Mouse (Mus musculus): Measurements from ENCODE around the gene Vmn1r188. TPM values are rescaled to one million over a fixed set of nuclear protein-coding genes. Genes with fewer than 3 reads are reported as not detected.

Gene Vmn1r188
- polyA plus RNA-seq, 2 experiments: not detected

DNA sequence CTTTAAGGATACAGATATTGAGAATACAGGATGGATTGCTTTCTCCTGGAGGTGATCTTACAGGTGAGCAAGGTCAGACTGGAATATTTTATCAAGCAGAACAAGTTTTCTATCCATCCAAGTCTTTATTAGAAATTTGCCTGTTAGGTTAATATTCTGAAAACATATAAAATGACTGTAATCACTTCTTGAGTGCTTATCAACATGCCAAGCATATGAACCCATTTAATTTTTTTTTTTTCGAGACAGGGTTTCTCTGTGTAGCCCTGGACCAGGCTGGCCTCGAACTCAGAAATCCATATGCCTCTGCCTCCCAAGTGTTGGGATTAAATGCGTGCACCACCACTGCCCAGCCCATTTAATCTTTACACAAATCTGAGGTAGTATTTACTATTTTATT, 47.3 kb upstream of the Vmn1r188 start:
- DNase-seq (ENCODE audit: low spot score) (no peak), ATAC-seq (ENCODE audit: low FRiP score, low read depth) (no peak)
- Histone ChIP-seq H3K4me3 (replicated peaks; ENCODE audit: low read length) (peak overlapping the region; percentile 40; the same call in 1 of the 2 replicates), H3K36me3 (ENCODE audit: control insufficient read depth, insufficient read depth, low read length) (no peaks in the 10 kb centered on the region), H3K9ac (ENCODE audit: low read depth, low read length, severe bottlenecking) (no peak overlapping the region), H3K27ac (replicated peaks; ENCODE audit: low read depth, low read length) (peak overlapping the region; percentile 79), H3K4me2 (replicated peaks; ENCODE audit: low read depth, low read length, severe bottlenecking) (peak overlapping the region; percentile 62), H3K9me3 (ENCODE audit: control insufficient read depth, low read length) (no peaks in the 10 kb centered on the region), H3K27me3 (ENCODE audit: control insufficient read depth, insufficient read depth, low read length) (no peaks in the 10 kb centered on the region), H3K4me1 (ENCODE audit: control insufficient read depth, insufficient read depth, low read length) (peaks cover 19% of the 10 kb centered on the region)
- 58% methylated on average over 3 of the region's 3 CpGs for WGBS
- no peak for TF ChIP-seq POLR2A (IDR thresholded peaks at IDR 0.05; ENCODE audit: borderline replicate concordance, extremely low read depth, insufficient read depth, insufficient read length)

DNA sequence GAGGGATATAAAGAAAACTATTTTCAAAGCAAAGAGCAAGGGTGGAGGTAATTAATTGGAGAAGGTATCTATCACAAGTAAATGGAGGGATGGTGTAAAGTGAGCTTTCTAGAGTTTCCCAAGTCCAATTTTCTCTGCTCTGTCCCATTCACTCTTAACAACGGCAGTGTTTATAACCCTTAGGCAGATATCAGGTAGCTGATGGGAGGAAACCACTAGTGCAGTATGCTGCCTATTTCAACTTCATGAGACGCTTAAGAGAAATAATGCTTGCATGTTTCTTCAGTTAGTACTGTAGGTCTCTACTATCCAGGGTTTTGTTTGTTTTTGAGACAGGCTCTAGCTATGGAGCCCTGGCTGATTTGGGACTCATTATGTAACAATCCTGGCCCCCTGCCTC, 46.8 kb upstream of the Vmn1r188 start:
- 55% methylated on average over 2 of the region's 2 CpGs for WGBS
- DNase-seq (ENCODE audit: low spot score) (no peak), ATAC-seq (ENCODE audit: low FRiP score, low read depth) (no peak)
- Histone ChIP-seq H3K9ac (ENCODE audit: low read depth, low read length, severe bottlenecking) (no peak overlapping the region), H3K27ac (replicated peaks; ENCODE audit: low read depth, low read length) (peak overlapping the region; percentile 2; the same call in 1 of the 2 replicates), H3K4me3 (replicated peaks; ENCODE audit: low read length) (no peak overlapping the region), H3K36me3 (ENCODE audit: control insufficient read depth, insufficient read depth, low read length) (no peaks in the 10 kb centered on the region), H3K4me2 (replicated peaks; ENCODE audit: low read depth, low read length, severe bottlenecking) (no peak overlapping the region), H3K4me1 (ENCODE audit: control insufficient read depth, insufficient read depth, low read length) (peaks cover 19% of the 10 kb centered on the region), H3K9me3 (ENCODE audit: control insufficient read depth, low read length) (no peaks in the 10 kb centered on the region), H3K27me3 (ENCODE audit: control insufficient read depth, insufficient read depth, low read length) (no peaks in the 10 kb centered on the region)
- TF ChIP-seq POLR2A (IDR thresholded peaks at IDR 0.05; ENCODE audit: borderline replicate concordance, extremely low read depth, insufficient read depth, insufficient read length): no peak

DNA sequence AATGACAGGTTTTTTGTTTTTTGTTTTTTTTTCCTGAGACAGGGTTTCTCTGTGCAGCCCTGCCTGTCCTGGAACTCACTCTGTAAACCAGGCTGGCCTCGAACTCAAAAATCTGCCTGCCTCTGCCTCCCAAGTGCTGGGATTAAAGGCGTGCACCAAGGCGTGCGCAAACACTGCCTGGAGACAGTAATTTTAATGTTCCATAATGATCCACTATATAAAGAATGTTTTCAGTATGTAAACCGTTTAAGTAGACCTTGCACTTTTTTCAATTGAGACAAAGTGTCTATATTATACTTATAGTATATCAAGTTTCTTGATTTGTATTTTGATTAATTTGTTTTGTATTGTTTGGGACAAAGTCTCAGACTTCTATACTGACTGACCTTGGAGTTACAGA, 44.9 kb upstream of the Vmn1r188 start:
- no peak for TF ChIP-seq POLR2A (IDR thresholded peaks at IDR 0.05; ENCODE audit: borderline replicate concordance, extremely low read depth, insufficient read depth, insufficient read length)
- H3K27me3 ChIP-seq (ENCODE audit: control insufficient read depth, insufficient read depth, low read length): no peaks in the 10 kb centered on the region
- no peak overlapping the region for H3K9ac ChIP-seq (ENCODE audit: low read depth, low read length, severe bottlenecking)
- DNase-seq (ENCODE audit: low spot score) (no peak), ATAC-seq (ENCODE audit: low FRiP score, low read depth) (no peak)
- peak overlapping the region; percentile 79; the same call in 1 of the 2 replicates for H3K4me2 ChIP-seq (replicated peaks; ENCODE audit: low read depth, low read length, severe bottlenecking)
- peaks cover 18% of the 10 kb centered on the region for H3K4me1 ChIP-seq (ENCODE audit: control insufficient read depth, insufficient read depth, low read length)
- H3K36me3 ChIP-seq (ENCODE audit: control insufficient read depth, insufficient read depth, low read length): no peaks in the 10 kb centered on the region
- no peaks in the 10 kb centered on the region for H3K9me3 ChIP-seq (ENCODE audit: control insufficient read depth, low read length)
- H3K4me3 ChIP-seq (replicated peaks; ENCODE audit: low read length): no peak overlapping the region
- 61% methylated on average over 5 of the region's 5 CpGs for WGBS
- 0 out of 2 replicates have a peak overlapping the region, but pooled peaks have one; percentile 38 for H3K27ac ChIP-seq (replicated peaks; ENCODE audit: low read depth, low read length)

DNA sequence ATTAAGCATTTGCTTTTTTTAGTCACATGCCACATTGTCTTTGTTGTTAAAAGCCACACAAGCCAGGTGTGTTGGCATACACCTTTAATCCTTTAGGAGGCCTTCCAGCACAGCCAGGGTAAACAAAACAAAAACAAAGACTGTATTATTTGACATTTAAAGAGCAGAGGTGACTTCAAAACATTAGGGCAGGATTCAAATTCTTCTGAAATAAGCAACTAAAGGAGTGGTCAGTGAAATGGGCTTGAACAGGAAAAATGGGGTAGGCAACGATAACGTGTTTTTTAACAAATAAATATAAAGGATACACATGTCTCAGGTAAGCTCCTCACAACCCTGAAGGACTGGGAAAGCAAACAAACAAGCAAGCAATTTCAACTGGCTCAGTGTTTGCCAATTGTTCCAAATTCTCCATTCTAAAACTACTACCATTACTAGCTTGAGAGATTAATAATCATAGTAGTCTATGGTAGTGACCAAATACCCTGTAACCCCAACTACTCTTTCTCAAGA, 44.2 kb upstream of the Vmn1r188 start:
- no peak for ATAC-seq (ENCODE audit: low FRiP score, low read depth)
- peak overlapping the region; percentile 55 for H3K9ac ChIP-seq (ENCODE audit: low read depth, low read length, severe bottlenecking)
- peaks cover 19% of the 10 kb centered on the region for H3K4me1 ChIP-seq (ENCODE audit: control insufficient read depth, insufficient read depth, low read length)
- peak overlapping the region; percentile 90 for H3K27ac ChIP-seq (replicated peaks; ENCODE audit: low read depth, low read length)
- DNase-seq (ENCODE audit: low spot score): no peak
- H3K9me3 ChIP-seq (ENCODE audit: control insufficient read depth, low read length): no peaks in the 10 kb centered on the region
- 9% methylated on average over 2 of the region's 2 CpGs for whole genome bisulfite sequencing
- H3K27me3 ChIP-seq (ENCODE audit: control insufficient read depth, insufficient read depth, low read length): no peaks in the 10 kb centered on the region
- peak overlapping the region; percentile 42 for H3K4me3 ChIP-seq (replicated peaks; ENCODE audit: low read length)
- no peak for TF ChIP-seq POLR2A (IDR thresholded peaks at IDR 0.05; ENCODE audit: borderline replicate concordance, extremely low read depth, insufficient read depth, insufficient read length)
- H3K4me2 ChIP-seq (replicated peaks; ENCODE audit: low read depth, low read length, severe bottlenecking): peak overlapping the region; percentile 79
- no peaks in the 10 kb centered on the region for H3K36me3 ChIP-seq (ENCODE audit: control insufficient read depth, insufficient read depth, low read length)

DNA sequence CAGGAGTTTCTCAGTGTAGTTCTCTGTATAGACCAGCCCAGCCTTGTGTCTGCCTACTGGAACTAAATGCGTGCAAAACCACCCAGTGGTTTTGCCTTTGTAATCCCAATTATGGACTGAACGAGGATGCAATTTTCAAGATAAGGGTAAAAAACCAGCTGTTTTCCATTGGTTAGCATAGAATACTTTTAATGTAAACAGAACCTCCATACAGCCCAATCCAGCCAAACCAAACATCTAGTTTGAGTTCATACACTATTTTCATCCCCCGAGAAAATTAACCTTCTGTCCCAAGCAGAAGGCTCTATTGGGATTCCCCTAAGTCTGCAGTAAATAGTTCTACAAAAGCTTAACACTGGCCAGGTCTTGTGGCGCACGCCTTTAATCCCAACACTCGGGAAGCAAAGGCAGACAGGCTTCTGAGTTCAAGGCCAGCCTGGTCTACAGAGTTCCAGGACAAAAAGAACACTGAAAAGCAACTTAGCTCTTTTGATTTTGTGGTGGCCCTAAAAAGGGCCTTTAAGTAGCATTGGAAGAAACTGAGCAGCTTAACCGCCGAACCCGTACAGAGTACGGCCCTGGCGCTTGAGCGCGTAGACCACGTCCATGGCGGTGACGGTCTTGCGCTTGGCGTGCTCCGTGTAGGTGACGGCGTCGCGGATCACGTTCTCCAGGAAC, 43.6 kb upstream of the Vmn1r188 start:
- H3K9ac ChIP-seq (ENCODE audit: low read depth, low read length, severe bottlenecking): peak overlapping the region; percentile 55
- peaks cover 19% of the 10 kb centered on the region for H3K4me1 ChIP-seq (ENCODE audit: control insufficient read depth, insufficient read depth, low read length)
- peak; percentile 27 for ATAC-seq (ENCODE audit: low FRiP score, low read depth)
- no peaks in the 10 kb centered on the region for H3K36me3 ChIP-seq (ENCODE audit: control insufficient read depth, insufficient read depth, low read length)
- WGBS: 1% methylated on average over 18 of the region's 24 CpGs
- DNase-seq (ENCODE audit: low spot score): no peak
- TF ChIP-seq POLR2A (IDR thresholded peaks at IDR 0.05; ENCODE audit: borderline replicate concordance, extremely low read depth, insufficient read depth, insufficient read length): no peak; the same call in 1 of the 2 replicates
- no peaks in the 10 kb centered on the region for H3K27me3 ChIP-seq (ENCODE audit: control insufficient read depth, insufficient read depth, low read length)
- no peaks in the 10 kb centered on the region for H3K9me3 ChIP-seq (ENCODE audit: control insufficient read depth, low read length)
- peak overlapping the region; percentile 79 for H3K4me2 ChIP-seq (replicated peaks; ENCODE audit: low read depth, low read length, severe bottlenecking)
- peak overlapping the region; percentile 90 for H3K27ac ChIP-seq (replicated peaks; ENCODE audit: low read depth, low read length)
- H3K4me3 ChIP-seq (replicated peaks; ENCODE audit: low read length): peak overlapping the region; percentile 42
